Mouse (Mus musculus) thymus, adult 2 months (tissue): ENCODE measurements around the gene Stk10.
"Not testable (repeated sequence)": the region's sequence is repeated elsewhere in the genome, so short reads cannot be mapped to it uniquely, and the experiment has no call there.

Experiments used
- CTCF ChIP-seq: fragments of 200-500 bp; IDR thresholded peaks from 2 replicates; pipeline ENCODE4 v1.5.1; 2012; ENCODE audit warnings: mild to moderate bottlenecking, control low read depth, low read length, moderate library complexity, borderline replicate concordance; ENCODE audit not compliant: control insufficient read depth, poor library complexity, insufficient read depth; ENCODE audit errors: extremely low read depth
- POLR2A ChIP-seq: fragments of 200-500 bp; IDR thresholded peaks from 2 replicates; pipeline ENCODE4 v1.6.1; 2012; ENCODE audit warnings: mild to moderate bottlenecking, low read length, control low read depth, moderate library complexity; ENCODE audit not compliant: control insufficient read depth, poor library complexity, insufficient read depth; ENCODE audit errors: extremely low read depth

- not testable (repeated sequence) for TF ChIP-seq CTCF, POLR2A
Observed at GRCm38 (mm10) chr11:32618641-32619040, 85.5 kb downstream of the Stk10 start.
